Mouse (Mus musculus) embryonic facial prominence, embryonic 10.5 days (tissue): Measurements from ENCODE around the gene Mfsd4b4. TPM values are rescaled to one million over a fixed set of nuclear protein-coding genes. Genes with fewer than 3 reads are reported as not detected.
"Not testable (repeated sequence)": the region's sequence is repeated elsewhere in the genome, so short reads cannot be mapped to it uniquely, and the experiment has no call there.

Source experiments
- DNase-seq: peaks from one replicate; pipeline ENCODE4 v3.0.0-alpha.2; 2017; ENCODE audit warnings: low spot score
- H3K27ac ChIP-seq: fragments of 300-500 bp; sonication (generic); replicated peaks from 2 replicates; pipeline ENCODE4 v1.5.1; 2016; ENCODE audit warnings: mild to moderate bottlenecking
- H3K27me3 ChIP-seq: fragments of 300-500 bp; sonication (generic); replicated peaks from 2 replicates; pipeline ENCODE4 v1.6.1; 2016; ENCODE audit warnings: low read depth, mild to moderate bottlenecking; ENCODE audit not compliant: poor library complexity, severe bottlenecking
- H3K36me3 ChIP-seq: fragments of 300-500 bp; sonication (generic); replicated peaks from 2 replicates; pipeline ENCODE4 v1.6.1; 2016; ENCODE audit warnings: mild to moderate bottlenecking, moderate library complexity
- H3K4me1 ChIP-seq: fragments of 300-500 bp; sonication (generic); 2 replicates; pipeline ENCODE4 v1.6.1; 2016
- H3K4me3 ChIP-seq: fragments of 300-500 bp; sonication (generic); 2 replicates; pipeline ENCODE4 v1.5.1; 2016; ENCODE audit warnings: mild to moderate bottlenecking, moderate library complexity
- H3K9me3 ChIP-seq: fragments of 300-500 bp; sonication (generic); 2 replicates; pipeline ENCODE4 v1.6.1; 2016; ENCODE audit warnings: mild to moderate bottlenecking
- WGBS: fragments of 180-500 bp; shearing (Covaris S2); methylation state at CpG from one replicate; pipeline ENCODE4 v1.1.7; 2016; 5-methylcytosine and 5-hydroxymethylcytosine counted together
- polyA plus RNA-seq: library from polyadenylated mRNA; unstranded; fragments of >200 nt; fragmentation: Nextera tagmentation; extraction: Ambion mirVana; gene quantifications from 2 replicates; pipeline ENCODE4 v1.2.1, GENCODE M21; 2016

Mfsd4b4 gene
- polyA plus RNA-seq: 4.1 and 5.6 TPM in 2 replicates

DNA sequence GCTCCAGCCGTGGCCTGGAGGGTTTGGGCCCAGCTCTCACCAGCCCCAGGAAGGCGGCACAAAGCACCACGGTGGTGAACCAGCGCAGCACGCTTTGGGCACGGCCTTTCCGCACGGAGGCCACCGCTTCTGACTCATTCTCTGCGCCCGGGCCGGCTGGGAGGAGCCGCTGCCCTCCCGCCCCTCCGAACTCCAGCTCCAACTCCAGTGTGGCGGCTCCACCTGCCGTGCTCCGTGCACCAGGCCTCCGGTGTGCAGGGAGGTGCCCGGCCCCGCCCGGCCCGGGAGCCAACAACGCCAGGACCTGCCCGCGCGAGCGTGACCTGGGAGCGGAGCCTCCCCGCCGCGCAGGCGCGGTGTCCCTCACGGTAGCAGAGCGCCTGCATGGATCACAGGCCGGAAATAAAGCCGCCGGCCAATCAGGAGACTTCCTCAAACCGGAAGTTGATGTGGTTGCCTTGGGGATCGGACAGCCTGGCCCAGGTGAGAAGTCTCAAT is at the start of gene Mfsd4b4:
Mfsd4b4 (minus strand) TSS at position 365 of the 498 bp plus-strand sequence.
- no peaks in the 10 kb centered on the region for H3K27me3 ChIP-seq
- H3K9me3 ChIP-seq: no peaks in the 10 kb centered on the region
- WGBS: under 1% methylated on average over 41 of the region's 41 CpGs
- peaks cover 18% of the 10 kb centered on the region for H3K4me1 ChIP-seq
- no peaks in the 10 kb centered on the region for H3K36me3 ChIP-seq
- peak; percentile 95 for DNase-seq
- peak within 1 kb of the TSS; percentile 96 for H3K27ac ChIP-seq
- peak within 1 kb of the TSS; percentile 77 for H3K4me3 ChIP-seq

DNA sequence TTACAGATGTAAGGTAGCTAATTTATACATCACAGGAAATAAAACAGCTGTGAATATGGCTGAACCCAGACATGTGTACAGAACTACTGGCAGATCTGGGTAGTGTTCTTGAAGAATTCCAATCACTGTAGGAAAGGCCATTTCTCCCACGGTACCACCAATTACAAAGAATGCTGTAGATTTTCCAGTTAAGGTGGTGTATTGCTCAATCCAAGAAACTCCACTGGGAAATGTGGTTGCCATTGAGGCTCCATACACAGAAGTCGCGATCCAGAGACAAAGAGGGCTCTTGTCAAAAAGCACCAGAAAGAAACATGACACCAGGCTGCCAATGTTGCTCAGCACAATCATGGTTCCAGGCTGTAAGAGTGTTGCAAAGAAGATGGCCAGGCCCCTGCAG is 48.2 kb upstream of the Mfsd4b4 start:
- not testable (repeated sequence) for H3K4me1 ChIP-seq, H3K27ac ChIP-seq, H3K9me3 ChIP-seq, DNase-seq, H3K4me3 ChIP-seq, H3K36me3 ChIP-seq, H3K27me3 ChIP-seq
- WGBS: 55% methylated on average over 3 of the region's 3 CpGs

DNA sequence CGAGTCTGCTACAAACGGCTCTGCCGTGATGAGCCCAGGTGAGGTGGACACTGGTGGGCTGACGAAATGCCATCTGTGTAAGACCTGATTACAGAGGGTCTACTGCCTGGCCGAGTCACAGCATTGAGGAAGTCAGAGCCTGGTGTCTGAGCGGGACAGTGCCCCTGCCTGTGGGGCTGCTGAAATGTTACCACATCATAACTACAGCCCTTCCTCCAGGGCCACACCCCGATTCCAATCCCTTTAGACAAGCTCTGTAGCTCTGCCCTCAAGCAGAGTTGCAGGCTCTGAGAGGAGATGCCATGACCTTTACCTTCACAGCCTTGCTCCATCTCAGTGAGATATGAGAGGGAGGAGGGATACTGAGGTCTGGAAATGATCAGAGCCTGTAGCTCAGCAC is 37.5 kb upstream of the Mfsd4b4 start:
- WGBS: 74% methylated on average over 7 of the region's 7 CpGs
- Histone ChIP-seq H3K27me3 (no peaks in the 10 kb centered on the region), H3K4me1 (peaks cover 4% of the 10 kb centered on the region; the same call in 1 of the 2 replicates), H3K4me3 (no peak overlapping the region), H3K9me3 (no peaks in the 10 kb centered on the region), H3K27ac (no peak overlapping the region), H3K36me3 (no peaks in the 10 kb centered on the region)
- DNase-seq: no peak

DNA sequence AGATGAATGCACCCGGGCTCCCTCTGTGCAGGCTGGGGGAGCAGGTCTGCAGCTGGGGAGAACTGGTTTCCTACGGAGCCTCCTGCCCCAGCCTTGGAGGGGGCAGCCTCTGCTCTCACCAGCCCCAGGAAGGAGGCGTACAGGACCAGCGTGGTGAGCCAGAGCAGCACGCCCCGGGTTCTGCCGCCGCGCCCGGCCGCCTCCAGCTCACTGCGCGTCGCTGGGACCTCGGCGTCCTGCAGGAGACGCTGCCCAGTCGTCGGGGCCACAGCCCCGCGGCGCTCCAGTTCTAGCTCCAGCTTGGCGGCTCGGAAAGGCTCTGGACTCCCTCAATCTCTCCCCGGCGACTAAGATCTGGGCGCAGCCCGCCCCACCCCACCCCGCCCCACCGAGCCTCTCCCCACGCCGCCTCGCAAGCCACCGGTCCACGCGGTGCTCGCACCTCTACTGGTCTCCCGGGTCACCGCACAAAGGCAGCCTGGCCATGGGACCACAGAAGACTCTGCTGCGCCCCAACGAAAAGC is 27.6 kb upstream of the Mfsd4b4 start, which contains the start of gene Mfsd4b2:
Mfsd4b2 (minus strand) TSS at position 308 of the 524 bp plus-strand sequence.
- H3K36me3 ChIP-seq: no peaks in the 10 kb centered on the region
- DNase-seq: peak; percentile 70
- H3K4me3 ChIP-seq: peak within 1 kb of the TSS; percentile 57
- no peaks in the 10 kb centered on the region for H3K9me3 ChIP-seq
- peak within 1 kb of the TSS; percentile 75 for H3K27ac ChIP-seq
- H3K27me3 ChIP-seq: peaks cover 45% of the 10 kb centered on the region
- H3K4me1 ChIP-seq: peaks cover 10% of the 10 kb centered on the region
- 1% methylated on average over 41 of the region's 41 CpGs for WGBS

DNA sequence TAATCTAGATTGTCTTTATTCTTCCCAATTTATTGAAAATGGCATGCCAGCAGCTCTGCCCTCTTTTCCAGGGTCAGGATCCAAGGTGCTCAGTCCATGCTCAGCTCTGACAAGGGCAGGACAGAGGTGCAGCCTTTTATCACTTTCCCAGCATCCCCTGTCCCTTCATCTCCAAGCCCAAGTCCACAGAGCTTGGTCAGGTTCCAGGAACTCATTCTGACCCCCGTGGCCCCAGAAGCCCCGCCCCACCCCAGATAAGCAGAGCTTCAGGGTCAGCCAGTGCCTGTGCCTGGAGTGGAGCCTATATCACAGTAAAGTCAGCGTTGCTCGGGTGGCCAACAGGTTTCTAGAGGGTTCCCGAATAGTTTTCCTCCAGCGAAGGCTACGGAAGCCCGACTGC is 25.5 kb upstream of the Mfsd4b4 start:
- not testable (repeated sequence) for H3K27ac ChIP-seq, H3K9me3 ChIP-seq, H3K36me3 ChIP-seq, H3K4me3 ChIP-seq, DNase-seq
- 73% methylated on average over 8 of the region's 8 CpGs for WGBS
- peaks cover 10% of the 10 kb centered on the region for H3K4me1 ChIP-seq
- H3K27me3 ChIP-seq: peaks cover 48% of the 10 kb centered on the region

DNA sequence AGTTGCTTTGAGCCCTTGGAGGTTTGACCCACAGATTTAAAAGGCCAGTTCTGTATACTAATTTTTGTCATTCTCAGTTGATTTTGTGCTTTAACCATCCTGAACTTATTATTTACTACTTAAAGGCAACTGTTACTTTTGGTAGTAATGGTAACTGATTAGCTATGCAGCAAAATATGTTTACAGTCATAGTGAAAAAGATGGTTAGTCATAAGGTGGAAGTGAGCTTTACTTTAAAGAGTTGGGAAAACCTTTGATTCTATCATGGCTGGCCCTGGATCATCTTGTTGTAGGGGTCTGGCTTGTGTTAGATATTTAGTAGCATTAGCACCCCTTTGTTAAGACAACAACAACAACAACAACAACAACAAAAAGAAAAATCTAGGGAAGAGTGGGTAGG is 13.6 kb upstream of the Mfsd4b4 start:
- Histone ChIP-seq H3K4me1 (no peaks in the 10 kb centered on the region), H3K36me3 (no peaks in the 10 kb centered on the region), H3K27ac (no peak overlapping the region), H3K9me3 (no peaks in the 10 kb centered on the region), H3K27me3 (no peaks in the 10 kb centered on the region), H3K4me3 (no peak overlapping the region)
- DNase-seq: no peak

DNA sequence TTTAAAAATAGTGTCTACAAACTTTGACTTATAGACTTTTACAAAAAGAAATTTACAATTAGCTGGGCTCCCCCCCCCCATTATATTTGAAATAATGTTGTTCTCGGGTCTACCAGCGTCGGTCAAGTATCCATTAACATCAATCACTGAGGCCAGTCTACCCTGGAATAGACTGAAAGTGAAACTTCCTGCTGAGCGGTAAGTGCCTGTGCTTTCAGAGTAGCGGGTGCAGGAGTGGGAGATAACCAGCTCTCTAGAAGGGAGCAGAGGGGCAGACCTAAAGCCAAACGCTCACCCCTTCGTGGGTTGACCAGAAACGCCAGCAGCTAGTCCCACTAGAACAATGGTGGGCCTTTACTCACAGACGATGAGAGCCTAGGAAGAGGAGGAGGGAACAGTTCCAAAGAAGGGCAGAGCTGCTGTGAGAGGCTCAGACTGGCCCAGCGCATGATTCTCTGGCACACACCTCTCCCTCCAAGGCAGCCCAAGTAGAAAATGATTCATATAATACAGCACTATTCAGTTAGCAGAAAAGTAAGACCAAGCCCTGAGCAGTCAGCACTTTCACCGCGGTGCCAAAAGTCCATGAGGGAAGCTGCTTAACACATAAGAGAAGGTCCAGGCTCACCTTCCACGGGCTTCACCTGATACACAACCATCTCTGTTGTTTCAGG is 9.9 kb upstream of the Mfsd4b4 start:
- Histone ChIP-seq H3K9me3 (no peaks in the 10 kb centered on the region), H3K4me1 (no peaks in the 10 kb centered on the region), H3K36me3 (no peaks in the 10 kb centered on the region), H3K27me3 (no peaks in the 10 kb centered on the region), H3K4me3 (no peak overlapping the region), H3K27ac (no peak overlapping the region)
- DNase-seq: no peak
- 71% methylated on average over 13 of the region's 13 CpGs for WGBS

DNA sequence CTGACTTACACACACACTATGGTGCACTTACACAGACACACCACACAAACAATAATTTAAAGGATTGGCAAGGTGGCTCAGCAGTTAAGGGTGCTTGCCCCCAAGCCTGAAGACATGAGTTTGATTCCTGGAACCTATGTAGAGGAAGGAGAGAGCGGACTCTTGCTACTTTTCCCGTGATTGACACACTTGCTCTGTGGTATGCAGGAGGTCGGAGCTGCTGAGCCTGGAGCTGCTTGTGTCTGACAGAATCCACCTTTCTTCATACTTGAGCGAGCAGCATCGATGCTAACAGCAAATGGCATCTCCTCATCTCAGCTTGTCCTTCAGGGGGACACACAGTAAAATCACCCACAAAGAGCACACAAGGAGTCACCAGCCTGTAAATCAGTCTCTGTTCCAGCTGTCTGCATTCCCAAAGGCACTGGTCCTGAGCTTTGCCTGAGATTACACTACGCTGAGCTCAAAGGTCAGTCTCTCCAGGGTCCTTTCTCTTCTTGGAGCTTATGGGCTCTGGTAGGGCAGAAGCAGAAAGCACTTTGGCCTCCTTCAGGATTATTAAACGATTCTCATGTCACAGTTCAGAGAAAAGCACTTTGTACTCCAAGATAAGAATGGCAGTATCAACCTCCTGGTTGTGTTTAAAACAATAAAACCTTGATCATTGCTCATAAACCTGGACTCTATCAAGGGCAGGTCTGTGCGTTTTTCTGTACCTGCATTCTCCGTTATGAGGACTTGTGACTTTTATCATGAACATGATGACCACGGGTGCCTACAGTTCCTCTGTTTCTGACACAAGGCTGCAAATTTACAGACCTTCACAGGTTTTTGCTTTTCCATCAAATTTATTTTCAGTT is 8.0 kb upstream of the Mfsd4b4 start:
- WGBS: 80% methylated on average over 10 of the region's 10 CpGs
- no peaks in the 10 kb centered on the region for H3K27me3 ChIP-seq
- H3K27ac ChIP-seq: no peak overlapping the region
- no peaks in the 10 kb centered on the region for H3K36me3 ChIP-seq
- no peaks in the 10 kb centered on the region for H3K9me3 ChIP-seq
- H3K4me3 ChIP-seq: no peak overlapping the region
- H3K4me1 ChIP-seq: no peaks in the 10 kb centered on the region
- DNase-seq: no peak

DNA sequence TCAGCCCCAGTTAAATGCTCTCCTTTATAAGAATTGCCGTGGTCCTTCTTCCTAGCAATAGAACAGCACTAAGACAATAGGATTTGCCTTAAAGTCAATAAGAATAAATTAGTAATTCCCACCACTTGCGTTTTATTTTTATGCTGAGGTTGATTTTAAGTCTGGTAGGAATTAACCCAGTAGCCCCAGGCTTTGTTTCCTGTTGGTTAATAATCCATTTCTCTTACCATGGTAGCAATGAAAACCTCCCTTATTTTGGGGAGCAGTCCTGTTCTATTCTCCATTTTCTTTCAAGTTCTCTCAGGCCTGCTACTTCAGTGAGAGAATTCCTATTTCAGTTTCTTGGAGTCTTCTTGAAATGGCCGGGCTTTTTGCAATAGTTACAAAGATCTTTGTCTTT is 5.2 kb upstream of the Mfsd4b4 start:
- no peak for DNase-seq
- H3K4me1 ChIP-seq: peaks cover 6% of the 10 kb centered on the region
- no peak overlapping the region for H3K4me3 ChIP-seq
- WGBS: 79% methylated on average over 3 of the region's 3 CpGs
- H3K27ac ChIP-seq: no peak overlapping the region
- H3K9me3 ChIP-seq: no peaks in the 10 kb centered on the region
- no peaks in the 10 kb centered on the region for H3K36me3 ChIP-seq
- H3K27me3 ChIP-seq: no peaks in the 10 kb centered on the region

DNA sequence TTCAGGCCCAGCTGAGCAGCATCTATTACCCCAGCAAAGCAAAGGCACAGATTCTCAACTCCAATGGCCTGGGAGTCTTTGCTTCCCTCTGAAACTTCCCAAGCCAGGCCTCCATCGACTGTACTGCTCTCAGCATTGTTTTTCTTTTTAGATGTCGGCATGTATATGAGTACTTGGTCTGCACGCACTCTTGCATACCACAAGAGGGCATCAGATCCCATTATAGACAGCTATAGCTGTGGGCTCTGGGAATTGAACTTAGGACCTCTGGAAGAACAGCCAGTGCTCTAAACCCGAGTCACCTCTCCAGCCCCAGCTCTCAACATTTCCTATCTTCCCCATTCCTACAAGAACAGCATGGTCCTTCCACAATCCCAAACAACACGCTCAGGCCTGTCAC is 2.5 kb downstream of the Mfsd4b4 start:
- WGBS: 85% methylated on average over 5 of the region's 5 CpGs

DNA sequence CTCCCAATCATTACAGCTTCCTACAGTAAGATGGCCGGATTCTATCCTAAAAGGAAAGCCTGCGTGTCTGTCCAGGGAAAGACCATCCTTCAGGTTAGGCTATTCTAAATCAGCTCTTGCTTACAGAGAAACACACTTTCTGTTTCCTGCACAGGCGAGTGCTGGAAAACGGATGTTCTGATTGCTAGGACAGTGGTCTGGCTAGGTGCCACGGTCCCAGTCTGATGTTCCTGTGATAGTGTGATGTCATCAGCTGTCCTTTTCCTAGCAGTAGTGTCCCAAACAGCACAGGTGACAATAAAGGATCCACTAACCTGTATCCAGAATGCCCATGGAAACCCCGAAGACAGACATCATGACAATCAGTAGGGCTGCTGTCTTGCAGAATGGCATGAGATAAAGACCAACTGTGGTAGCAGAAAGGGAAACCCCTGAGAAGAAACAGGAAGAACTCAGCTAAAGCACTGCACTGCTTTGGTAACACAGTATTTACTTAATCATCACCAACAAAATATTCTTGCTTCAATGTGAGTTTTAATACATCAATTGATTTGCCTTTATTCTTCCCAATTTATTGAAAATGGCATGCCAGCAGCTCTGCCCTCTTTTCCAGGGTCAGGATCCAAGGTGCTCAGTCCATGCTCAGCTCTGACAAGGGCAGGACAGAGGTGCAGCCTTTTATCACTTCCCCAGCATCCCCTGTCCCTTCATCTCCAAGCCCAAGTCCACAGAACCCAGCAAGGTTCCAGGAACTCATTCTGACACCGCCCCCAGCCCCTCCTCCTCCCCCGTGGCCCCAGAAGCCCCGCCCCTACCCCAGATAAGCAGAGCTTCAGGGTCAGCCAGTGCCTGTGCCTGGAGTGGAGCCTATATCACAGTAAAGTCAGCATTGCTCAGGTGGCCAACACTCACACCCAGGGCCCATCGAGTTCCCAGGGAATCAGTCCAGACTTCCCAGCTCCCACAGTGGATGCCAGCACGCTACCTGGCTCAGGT is 5.0 kb downstream of the Mfsd4b4 start:
- DNase-seq: no peak
- H3K36me3 ChIP-seq: peaks cover 11% of the 10 kb centered on the region
- H3K4me1 ChIP-seq: peaks cover 17% of the 10 kb centered on the region; the same call in 1 of the 2 replicates
- no peak overlapping the region for H3K4me3 ChIP-seq
- no peaks in the 10 kb centered on the region for H3K27me3 ChIP-seq
- no peak overlapping the region for H3K27ac ChIP-seq
- no peaks in the 10 kb centered on the region for H3K9me3 ChIP-seq
- WGBS: 72% methylated on average over 11 of the region's 11 CpGs

More for the DNA sequence above, 2.5 kb downstream of the Mfsd4b4 start:
- no peak overlapping the region for H3K4me3 ChIP-seq
- peaks cover 24% of the 10 kb centered on the region for H3K4me1 ChIP-seq
- H3K27ac ChIP-seq: no peak overlapping the region
- no peaks in the 10 kb centered on the region for H3K27me3 ChIP-seq
- H3K9me3 ChIP-seq: no peaks in the 10 kb centered on the region
- no peak for DNase-seq
- H3K36me3 ChIP-seq: peaks cover 6% of the 10 kb centered on the region

DNA sequence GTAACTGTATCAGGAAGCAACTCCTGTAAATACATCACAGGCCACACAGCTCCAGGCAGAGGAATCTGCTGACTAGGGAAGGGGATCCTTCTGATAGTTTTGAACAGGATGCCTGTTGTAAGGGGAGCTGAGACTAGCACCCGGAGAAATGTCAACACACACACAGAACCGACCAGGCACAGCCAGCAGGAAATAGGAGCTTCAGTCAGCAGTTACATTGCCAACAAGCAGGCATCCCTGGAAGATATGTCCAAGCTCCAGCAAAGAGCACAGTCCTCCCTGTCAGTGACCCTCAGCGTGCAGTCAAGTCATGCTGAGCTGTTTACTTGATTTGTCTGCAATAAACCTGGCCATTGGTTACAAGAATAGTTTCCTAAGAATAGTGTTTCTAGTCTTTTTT is 10.4 kb downstream of the Mfsd4b4 start:
- 0 out of 2 replicates have a peak, but pooled peaks cover 6% of the 10 kb centered on the region for H3K4me1 ChIP-seq
- DNase-seq: no peak
- no peak overlapping the region for H3K4me3 ChIP-seq
- H3K9me3 ChIP-seq: no peaks in the 10 kb centered on the region
- whole genome bisulfite sequencing: 62% methylated on average over 3 of the region's 3 CpGs
- H3K36me3 ChIP-seq: peaks cover 11% of the 10 kb centered on the region
- H3K27me3 ChIP-seq: no peaks in the 10 kb centered on the region
- H3K27ac ChIP-seq: no peak overlapping the region
